Mouse (Mus musculus) small intestine, adult 2 months (tissue): ENCODE results near the gene Ces2h.

ENCODE experiments used
- CTCF ChIP-seq: fragments of 200-500 bp; IDR thresholded peaks from 2 replicates; pipeline ENCODE4 v1.5.1; 2012; ENCODE audit warnings: low read depth, mild to moderate bottlenecking, control low read depth, inconsistent platforms, low read length, moderate library complexity, mixed read lengths; ENCODE audit not compliant: insufficient replicate concordance, insufficient read length; ENCODE audit errors: extremely low read depth
- POLR2A ChIP-seq: fragments of 200-500 bp; IDR thresholded peaks from 2 replicates; pipeline ENCODE4 v1.6.1; 2012; ENCODE audit warnings: low read depth, mild to moderate bottlenecking, control low read depth, inconsistent platforms, low read length, moderate library complexity

- TF ChIP-seq CTCF (no peak), POLR2A (no peak)
These were observed 55.6 kb downstream of the Ces2h start for GRCm38 (mm10) chr8:105056211-105056610.
